Mouse (Mus musculus) kidney, adult 18-20 months (tissue): ENCODE data around the gene Stam.
"Not testable (repeated sequence)": the region's sequence is repeated elsewhere in the genome, so short reads cannot be mapped to it uniquely, and the experiment has no call there.

Experiments used
- DNase-seq: peaks from one replicate; pipeline ENCODE4 v3.0.0; 2021

Stam gene

GRCm38 (mm10) chr2:14073362-14074220 lies at the start of gene Stam:
Gene Stam, plus strand, starts transcription at chr2:14074098.
- peak; percentile 92 for DNase-seq

- DNase-seq, result no peak
These were observed 32.6 kb upstream of the Stam start for GRCm38 (mm10) chr2:14041249-14041648.

GRCm38 (mm10) chr2:14043011-14043410 lies 30.9 kb upstream of the Stam start:
- DNase-seq, result no peak

GRCm38 (mm10) chr2:14043577-14044170 lies 30.2 kb upstream of the Stam start:
- DNase-seq, result no peak

GRCm38 (mm10) chr2:14048381-14048780 lies 25.5 kb upstream of the Stam start:
- DNase-seq, result peak; percentile 75

- no peak for DNase-seq
These were observed 25.1 kb upstream of the Stam start for GRCm38 (mm10) chr2:14048808-14049207.

GRCm38 (mm10) chr2:14053618-14054017 lies 20.3 kb upstream of the Stam start:
- DNase-seq, result no peak

- no peak for DNase-seq
These were observed 19.7 kb upstream of the Stam start for GRCm38 (mm10) chr2:14054163-14054562.

- no peak for DNase-seq
These were observed 19.2 kb upstream of the Stam start for GRCm38 (mm10) chr2:14054716-14055115.

GRCm38 (mm10) chr2:14055168-14055565 lies 18.7 kb upstream of the Stam start:
- peak; percentile 72 for DNase-seq

GRCm38 (mm10) chr2:14055566-14056331 lies 18.1 kb upstream of the Stam start, which contains the start of gene Hacd1:
Gene Hacd1, minus strand, starts transcription at chr2:14056135.
- peak; percentile 80 for DNase-seq

- no peak for DNase-seq
These were observed 7.9 kb upstream of the Stam start for GRCm38 (mm10) chr2:14065704-14066650.

- DNase-seq, result no peak
These were observed 4.9 kb upstream of the Stam start for GRCm38 (mm10) chr2:14069027-14069426.

- DNase-seq, result no peak
These were observed 3.4 kb upstream of the Stam start for GRCm38 (mm10) chr2:14070466-14070865.

GRCm38 (mm10) chr2:14073008-14073361 lies 913 bp upstream of the Stam start:
- DNase-seq, result no peak

- no peak for DNase-seq
These were observed 463 bp downstream of the Stam start for GRCm38 (mm10) chr2:14074221-14074901.

GRCm38 (mm10) chr2:14078527-14078926 lies 4.6 kb downstream of the Stam start:
- DNase-seq, result not testable (repeated sequence)

GRCm38 (mm10) chr2:14100533-14100932 lies 26.6 kb downstream of the Stam start:
- DNase-seq, result no peak

- DNase-seq, result no peak
These were observed 28.7 kb downstream of the Stam start for GRCm38 (mm10) chr2:14102603-14103002.

- DNase-seq, result no peak
These were observed 30.0 kb downstream of the Stam start for GRCm38 (mm10) chr2:14103924-14104323.

GRCm38 (mm10) chr2:14107673-14108072 lies 33.8 kb downstream of the Stam start:
- no peak for DNase-seq

GRCm38 (mm10) chr2:14126387-14126786 lies 52.5 kb downstream of the Stam start:
- DNase-seq, result no peak
